Mouse (Mus musculus) layer of hippocampus, adult 8-10 months (tissue): Measurements from ENCODE around the gene Igsf9. TPM values are rescaled to one million over a fixed set of nuclear protein-coding genes. Genes with fewer than 3 reads are reported as not detected.

Experiments used
- DNase-seq, 2 experiments: peaks; one replicate each; pipeline ENCODE4 v3.0.0; 2022; ENCODE audit warnings: low spot score in 2 of 2
- total RNA-seq, 4 experiments: library from RNA; stranded (reverse); gene quantifications; 2 replicates each; pipeline ENCODE4 v1.2.4; 2022

Igsf9 gene
- total RNA-seq, 4 experiments from 2014 or later: 4.1 to 6.6 (median 5.3) TPM

- DNase-seq: no peak
Observed at GRCm38 (mm10) chr1:172496030-172496429, 14.4 kb downstream of the Igsf9 start.

DNA sequence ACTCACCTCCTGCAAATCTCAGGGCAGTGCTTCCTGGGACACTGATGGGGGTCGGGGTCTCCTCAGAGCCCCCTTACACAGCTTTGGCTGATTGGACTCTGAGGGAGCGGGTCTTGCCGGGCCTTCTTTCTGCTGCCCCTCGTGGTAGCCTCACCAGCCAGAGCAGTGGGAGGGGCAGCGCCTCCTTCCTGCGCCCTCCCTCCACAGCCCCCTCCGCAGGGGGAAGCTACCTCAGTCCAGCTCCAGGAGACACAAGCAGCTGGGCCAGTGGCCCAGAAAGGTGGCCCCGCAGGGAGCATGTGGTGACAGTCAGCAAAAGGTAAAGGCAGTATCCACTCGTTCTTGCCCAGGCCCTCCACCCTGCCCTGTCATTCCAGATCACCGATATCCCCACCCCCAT, 15.8 kb downstream of the Igsf9 start:
- no peak for DNase-seq

DNA sequence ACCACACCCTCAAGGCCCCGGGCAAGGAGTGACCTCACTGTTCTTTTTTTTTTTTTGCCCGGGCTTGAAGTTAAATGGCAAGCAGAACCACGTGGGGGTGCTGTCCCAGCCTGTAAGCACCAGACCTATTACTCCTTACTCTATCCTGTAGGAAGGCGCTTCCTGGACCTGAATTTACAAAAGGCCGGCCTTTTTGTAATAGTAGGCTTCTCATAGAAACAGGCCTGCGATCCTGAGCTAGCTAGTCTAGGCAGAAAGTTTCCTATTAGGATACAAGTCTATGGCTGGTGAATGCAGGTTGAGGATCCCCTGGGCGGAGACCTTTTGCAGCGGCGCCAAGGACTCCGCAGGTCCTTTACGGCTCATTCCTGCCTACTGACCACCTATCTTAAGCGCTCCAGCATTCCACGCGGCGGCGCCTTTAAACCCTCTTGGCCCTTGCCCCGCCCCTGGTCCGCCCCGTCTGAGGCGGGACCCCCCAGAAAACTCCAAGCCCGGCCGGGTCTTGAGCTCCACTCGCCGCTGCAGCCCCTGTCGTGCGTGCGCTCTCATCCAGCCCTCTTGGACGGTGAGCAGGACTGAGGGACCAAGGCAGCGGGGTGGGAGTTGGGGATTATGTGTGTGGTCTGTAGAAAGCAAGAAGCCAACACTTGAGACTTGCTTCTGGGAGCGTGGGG, 18.3 kb downstream of the Igsf9 start, which contains the start of gene Tagln2:
Gene Tagln2 (plus strand): TSS at position 283 of the 677 bp plus-strand sequence.
- no peak for DNase-seq

GRCm38 (mm10) chr1:172500451-172501370, 19.1 kb downstream of the Igsf9 start:
- no peak for DNase-seq

- no peak for DNase-seq
Observed at GRCm38 (mm10) chr1:172501371-172502144, 20.0 kb downstream of the Igsf9 start.

DNA sequence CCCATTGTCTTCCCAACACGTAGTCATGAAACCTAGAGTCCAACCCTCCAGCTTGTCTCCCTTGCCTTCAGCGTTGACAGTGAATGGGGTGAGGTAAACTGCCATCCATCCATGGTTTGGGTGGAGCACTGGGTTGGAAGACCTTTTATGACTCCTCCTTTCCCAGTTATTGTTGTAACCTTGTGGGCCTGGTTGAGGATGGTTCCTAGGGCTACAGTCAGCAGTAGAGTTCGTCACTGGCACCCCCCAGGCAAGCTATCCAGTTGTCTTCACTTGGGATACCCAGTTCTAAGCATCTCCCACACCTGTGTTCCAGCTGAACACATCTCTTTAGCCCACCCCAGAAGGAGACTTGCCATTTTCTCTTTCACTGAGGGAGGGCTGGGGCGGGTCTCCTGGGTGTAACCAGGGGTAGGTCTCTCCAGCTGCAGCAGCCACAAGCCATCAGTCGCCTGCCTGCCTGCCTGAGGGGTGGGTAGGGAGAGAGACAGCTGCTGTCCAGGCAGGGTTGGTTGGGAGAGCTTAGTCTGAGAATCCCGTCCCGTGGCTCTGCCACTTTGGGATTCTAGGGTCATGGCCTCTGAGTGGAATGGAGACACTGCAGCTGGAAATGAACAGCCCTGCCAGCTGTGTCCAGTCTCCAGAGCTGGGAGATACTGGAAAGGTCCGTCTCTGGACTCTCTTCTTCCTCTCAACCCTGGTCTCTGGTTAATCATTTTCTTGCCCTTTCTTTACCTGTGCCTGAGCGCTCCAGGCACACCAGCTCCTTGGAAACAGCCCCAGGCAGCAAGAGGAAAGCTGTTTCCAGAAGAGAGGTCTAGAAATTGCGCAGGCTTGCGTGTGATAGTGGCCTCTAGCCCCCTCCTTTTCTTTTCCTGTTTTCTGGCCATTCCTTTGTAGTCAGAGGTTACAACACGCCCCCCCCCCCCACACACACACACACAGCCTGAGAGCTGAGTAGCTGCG, 20.8 kb downstream of the Igsf9 start:
- DNase-seq: no peak

DNA sequence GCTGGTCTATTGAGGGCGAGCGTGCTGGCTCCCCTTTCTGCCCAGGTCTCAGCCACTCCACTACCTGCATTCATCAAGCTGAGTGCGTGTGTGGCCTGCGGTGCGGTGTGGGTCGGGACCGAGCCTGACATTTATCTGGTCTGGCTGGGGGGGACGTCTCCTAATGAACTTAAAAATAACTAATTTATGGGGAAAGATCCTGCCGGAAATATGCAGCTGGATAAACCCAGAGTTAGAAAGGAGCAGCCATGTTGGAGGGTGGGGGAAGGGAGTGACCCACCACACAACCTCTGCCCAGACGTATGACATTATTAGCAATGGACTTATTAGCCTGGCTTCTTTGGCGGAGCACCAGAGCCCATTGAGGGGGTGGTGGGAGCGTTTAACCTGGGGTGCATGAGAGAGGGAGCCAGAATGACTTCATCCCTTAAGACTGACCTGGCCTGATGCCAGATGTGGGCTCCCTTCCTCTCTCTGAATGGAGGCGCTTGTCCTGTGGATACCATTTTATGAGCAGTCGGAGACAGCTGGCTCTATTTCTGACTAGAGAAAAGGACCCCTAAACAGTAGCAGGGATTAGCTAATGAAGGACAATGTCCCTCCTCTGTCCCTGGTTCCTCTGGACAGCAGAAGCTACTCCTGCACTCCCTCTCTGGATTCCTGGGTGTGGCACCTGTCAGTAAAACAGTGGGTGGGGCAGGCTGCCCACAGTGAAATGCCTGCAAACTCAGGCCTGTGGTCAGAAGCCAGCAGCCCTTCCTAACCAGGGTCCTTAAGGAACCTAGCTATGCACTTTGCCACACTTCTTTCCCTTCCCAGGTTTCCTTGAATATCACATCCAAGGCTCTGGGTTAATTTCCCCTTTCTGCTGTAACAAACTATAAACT, 21.8 kb downstream of the Igsf9 start:
- no peak for DNase-seq

- no peak for DNase-seq
Observed at GRCm38 (mm10) chr1:172504756-172505155, 23.2 kb downstream of the Igsf9 start.

DNA sequence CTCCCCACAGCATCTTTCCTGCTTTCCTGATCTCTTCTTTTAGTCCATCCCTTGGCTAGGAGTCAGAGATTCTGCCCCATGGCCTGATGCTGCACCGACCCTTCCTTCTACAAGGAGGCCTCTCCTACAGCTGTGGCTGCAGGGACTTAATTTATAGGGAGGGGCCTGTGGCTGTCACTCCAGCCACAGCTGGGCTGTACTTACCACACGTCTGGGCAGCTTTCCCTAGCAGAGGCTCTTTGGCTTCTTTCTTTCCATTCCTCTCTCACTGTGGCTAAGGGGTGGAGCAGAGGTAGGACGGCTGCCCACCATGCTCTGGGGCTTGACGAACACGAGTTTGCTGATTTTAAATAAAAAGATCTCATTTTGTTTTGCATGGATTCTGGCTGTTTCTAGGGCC, 25.4 kb downstream of the Igsf9 start:
- DNase-seq: no peak

- no peak for DNase-seq
Observed at GRCm38 (mm10) chr1:172507701-172508100, 26.1 kb downstream of the Igsf9 start.

DNA sequence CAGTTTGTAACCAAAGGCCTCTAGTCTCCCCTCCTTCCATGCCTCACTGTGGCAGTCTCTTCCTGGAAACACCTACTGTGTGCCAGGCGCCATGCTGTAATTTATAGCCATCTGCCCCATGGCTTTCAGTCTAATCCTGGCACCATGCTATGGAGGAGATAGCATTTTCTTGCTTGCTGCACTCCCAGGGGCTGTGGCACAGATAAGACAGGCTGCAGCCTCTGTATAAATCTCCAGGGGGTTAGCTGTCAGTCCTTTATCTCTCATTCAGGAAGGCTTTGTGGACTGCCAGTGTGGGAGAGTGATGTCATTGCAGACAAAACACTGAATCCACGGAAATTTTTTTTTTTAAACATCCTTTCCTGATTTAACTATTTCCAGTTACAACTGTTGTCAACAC, 26.6 kb downstream of the Igsf9 start:
- no peak for DNase-seq

- DNase-seq: no peak
Observed at GRCm38 (mm10) chr1:172509235-172509634, 27.6 kb downstream of the Igsf9 start.

- DNase-seq: no peak
Observed at GRCm38 (mm10) chr1:172509983-172510382, 28.4 kb downstream of the Igsf9 start.

GRCm38 (mm10) chr1:172510421-172510972, 28.9 kb downstream of the Igsf9 start:
- no peak for DNase-seq

DNA sequence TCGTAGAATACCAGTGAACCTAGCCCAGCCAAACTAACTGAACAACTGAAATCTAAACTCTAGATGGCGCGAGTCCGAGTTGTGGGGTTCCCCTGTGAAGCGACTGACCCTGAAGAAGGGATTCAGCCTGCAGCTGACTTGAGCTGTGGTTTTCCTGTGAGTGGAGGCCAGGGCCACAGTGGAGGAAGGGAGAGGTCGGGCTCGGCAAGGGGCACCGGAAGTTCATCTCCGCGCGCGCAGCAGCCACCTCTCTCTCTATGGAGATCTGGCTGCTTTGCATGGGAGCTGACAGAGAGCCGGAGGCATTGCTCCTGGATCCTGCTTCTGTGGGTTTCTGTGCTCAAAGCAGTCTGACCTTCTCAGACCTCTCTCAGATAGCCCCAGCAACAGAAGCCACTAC, 31.4 kb downstream of the Igsf9 start:
- DNase-seq: no peak

GRCm38 (mm10) chr1:172513525-172514212, 32.1 kb downstream of the Igsf9 start:
- no peak for DNase-seq

- DNase-seq: no peak
Observed at GRCm38 (mm10) chr1:172514213-172514529, 32.6 kb downstream of the Igsf9 start.

- DNase-seq: no peak
Observed at GRCm38 (mm10) chr1:172514551-172515268, 33.1 kb downstream of the Igsf9 start.
